Mouse (Mus musculus) embryo, embryonic 9.5 days (tissue): ENCODE data around the gene Apobec3.
A peak's percentile ranks its signal among the peaks of the same experiment; 100 is the strongest.

ENCODE experiments used
- DNase-seq: peaks from one replicate; pipeline ENCODE4 v3.0.0-alpha.2; 2017; ENCODE audit errors: extremely low spot score

The Apobec3 gene

GRCm38 (mm10) chr15:79950250-79951025 is 59.0 kb downstream of the Apobec3 start:
- DNase-seq = peak; percentile 83

- no peak for DNase-seq
These were observed 59.8 kb downstream of the Apobec3 start for GRCm38 (mm10) chr15:79951226-79951625.

GRCm38 (mm10) chr15:79951730-79952503 is 60.5 kb downstream of the Apobec3 start:
- no peak for DNase-seq

- DNase-seq = no peak
These were observed 61.2 kb downstream of the Apobec3 start for GRCm38 (mm10) chr15:79952504-79953231.

GRCm38 (mm10) chr15:79953470-79953869 is 62.0 kb downstream of the Apobec3 start:
- DNase-seq = no peak

- no peak for DNase-seq
These were observed 65.1 kb downstream of the Apobec3 start for GRCm38 (mm10) chr15:79956559-79956958.

GRCm38 (mm10) chr15:79958418-79958817 is 67.0 kb downstream of the Apobec3 start:
- DNase-seq = no peak

- no peak for DNase-seq
These were observed 70.0 kb downstream of the Apobec3 start for GRCm38 (mm10) chr15:79961366-79961921.

GRCm38 (mm10) chr15:79962661-79963060 is 71.2 kb downstream of the Apobec3 start:
- DNase-seq = no peak

- DNase-seq = no peak
These were observed 72.9 kb downstream of the Apobec3 start for GRCm38 (mm10) chr15:79964376-79964775.
